Comparison of ENCODE assay signal across 8 mouse cellular contexts in genomic region chr1:138962266-138963101, GRCm38 (mm10). TPM values are rescaled to one million over a fixed set of nuclear protein-coding genes. Genes with fewer than 3 reads are reported as not detected.
DNase-seq lines count a peak whose midpoint lies in the region; ATAC-seq lines count a peak whose summit lies in the region.

No protein-coding gene starts in this region.

- DNase-seq in kidney, postnatal 25 days, result no peak
- DNase-seq in NIH3T3 (ENCODE audit: low read depth), result peak; percentile 54
- no peak for DNase-seq in urinary bladder, postnatal 10 days (ENCODE audit: low spot score)
- DNase-seq in left cerebral cortex, postnatal 4 days, result no peak

- no peaks in the 10 kb centered on the region for H3K27me3 ChIP-seq in kidney, embryonic 16.5 days (ENCODE audit: insufficient read depth, low read length)
- no peaks in the 10 kb centered on the region for H3K27me3 ChIP-seq in forebrain, embryonic 13.5 days
- H3K27me3 ChIP-seq in liver, embryonic 12.5 days (replicated peaks), result no peaks in the 10 kb centered on the region
- H3K27me3 ChIP-seq in stomach, embryonic 16.5 days (ENCODE audit: control insufficient read depth, insufficient read depth, low read length), result no peaks in the 10 kb centered on the region

- ATAC-seq in kidney, embryonic 16.5 days (ENCODE audit: low FRiP score, low TSS enrichment), result no peak
- ATAC-seq in forebrain, embryonic 13.5 days, result no peak
- no peak for ATAC-seq in liver, embryonic 12.5 days
- ATAC-seq in stomach, embryonic 16.5 days (ENCODE audit: insufficient read depth, low FRiP score), result peak; percentile 14; the same call in 1 of the 2 replicates

- H3K27ac ChIP-seq in kidney, embryonic 16.5 days (ENCODE audit: low read length), result peak overlapping the region; percentile 92
- H3K27ac ChIP-seq in forebrain, embryonic 13.5 days, result no peak overlapping the region
- no peak overlapping the region for H3K27ac ChIP-seq in liver, embryonic 12.5 days
- peak overlapping the region; percentile 94 for H3K27ac ChIP-seq in stomach, embryonic 16.5 days (ENCODE audit: low read length)

- no peaks in the 10 kb centered on the region for H3K9me3 ChIP-seq in kidney, embryonic 16.5 days (ENCODE audit: low read length)
- no peaks in the 10 kb centered on the region for H3K9me3 ChIP-seq in forebrain, embryonic 13.5 days (replicated peaks)
- H3K9me3 ChIP-seq in liver, embryonic 12.5 days (replicated peaks), result no peaks in the 10 kb centered on the region
- no peaks in the 10 kb centered on the region for H3K9me3 ChIP-seq in stomach, embryonic 16.5 days (replicated peaks; ENCODE audit: control insufficient read depth, low read length)

- H3K4me2 ChIP-seq in kidney, embryonic 16.5 days (replicated peaks; ENCODE audit: low read depth, low read length), result peak overlapping the region; percentile 74
- H3K4me2 ChIP-seq in forebrain, embryonic 13.5 days, result peak overlapping the region; percentile 78
- H3K4me2 ChIP-seq in liver, embryonic 12.5 days, result peak overlapping the region; percentile 84
- peak overlapping the region; percentile 73 for H3K4me2 ChIP-seq in stomach, embryonic 16.5 days (ENCODE audit: low read depth, low read length)

- WGBS in kidney, embryonic 16.5 days, result 37% methylated on average over 9 of the region's 9 CpGs
- 58% methylated on average over 9 of the region's 9 CpGs for WGBS in forebrain, embryonic 13.5 days
- 49% methylated on average over 9 of the region's 9 CpGs for WGBS in liver, embryonic 12.5 days (ENCODE audit: insufficient replicate concordance)
- 36% methylated on average over 9 of the region's 9 CpGs for WGBS in stomach, embryonic 16.5 days

- intact Hi-C loops in left cerebral cortex, postnatal 4 days (cut with DNase I), result no loop called here

- H3K9ac ChIP-seq in kidney, embryonic 16.5 days (replicated peaks; ENCODE audit: low read length), result peak overlapping the region; percentile 6; the same call in 1 of the 2 replicates
- H3K9ac ChIP-seq in forebrain, embryonic 13.5 days, result peak overlapping the region; percentile 93; the same call in 1 of the 2 replicates
- H3K9ac ChIP-seq in liver, embryonic 12.5 days, result peak overlapping the region; percentile 84
- peak overlapping the region; percentile 97 for H3K9ac ChIP-seq in stomach, embryonic 16.5 days (ENCODE audit: low read length)

- H3K36me3 ChIP-seq in kidney, embryonic 16.5 days (ENCODE audit: insufficient read depth, low read length), result no peaks in the 10 kb centered on the region
- 0 out of 2 replicates have a peak, but pooled peaks cover 3% of the 10 kb centered on the region for H3K36me3 ChIP-seq in forebrain, embryonic 13.5 days (ENCODE audit: poor library complexity, severe bottlenecking)
- H3K36me3 ChIP-seq in liver, embryonic 12.5 days, result peaks cover 9% of the 10 kb centered on the region; the same call in 1 of the 2 replicates
- H3K36me3 ChIP-seq in stomach, embryonic 16.5 days (ENCODE audit: control insufficient read depth, insufficient read depth, low read length), result no peaks in the 10 kb centered on the region

- H3K4me1 ChIP-seq in kidney, embryonic 16.5 days (ENCODE audit: insufficient read depth, low read length), result peaks cover 11% of the 10 kb centered on the region; the same call in 1 of the 2 replicates
- 0 out of 2 replicates have a peak, but pooled peaks cover 5% of the 10 kb centered on the region for H3K4me1 ChIP-seq in forebrain, embryonic 13.5 days
- peaks cover 26% of the 10 kb centered on the region for H3K4me1 ChIP-seq in liver, embryonic 12.5 days
- peaks cover 6% of the 10 kb centered on the region for H3K4me1 ChIP-seq in stomach, embryonic 16.5 days (ENCODE audit: control insufficient read depth, insufficient read depth, low read length)

- peak overlapping the region; percentile 81 for H3K4me3 ChIP-seq in kidney, embryonic 16.5 days (ENCODE audit: low read length)
- H3K4me3 ChIP-seq in forebrain, embryonic 13.5 days, result peak overlapping the region; percentile 86
- peak overlapping the region; percentile 89 for H3K4me3 ChIP-seq in liver, embryonic 12.5 days
- H3K4me3 ChIP-seq in stomach, embryonic 16.5 days (replicated peaks; ENCODE audit: low read length), result peak overlapping the region; percentile 77

RNA-seq across cellular contexts. Expression of gene Dennd1b, which starts 0.8 kb away (rescaled TPM):
- 7.6 and 8.6 TPM in 2 replicates for polyA plus RNA-seq in kidney, embryonic 16.5 days (2015; fragmentation: Nextera tagmentation; extraction: Ambion mirVana)
- polyA plus RNA-seq in forebrain, embryonic 13.5 days (2015; fragmentation: Nextera tagmentation; extraction: Ambion mirVana), result 9.4 and 10.4 TPM in 2 replicates
- 4.7 and 5.1 TPM in 2 replicates for polyA plus RNA-seq in liver, embryonic 12.5 days (2016; fragmentation: Nextera tagmentation; extraction: Ambion mirVana)
- polyA plus RNA-seq in stomach, embryonic 16.5 days (2015; fragmentation: Nextera tagmentation; extraction: Ambion mirVana), result 5.7 and 7.1 TPM in 2 replicates
- 10 to 100 TPM; 18.9 to 20.0 TPM for total RNA-seq in left cerebral cortex, postnatal 4 days (2021)

Comparison
In these comparisons a context has a peak if more than half of its experiments do, and no peak if none do; other contexts are left out.
1. H3K27ac ChIP-seq: peak in kidney, embryonic 16.5 days (single experiment) and stomach, embryonic 16.5 days (single experiment); none in forebrain, embryonic 13.5 days (single experiment) and liver, embryonic 12.5 days (single experiment).
2. H3K9ac ChIP-seq: peak in every context shown above with its lines; median percentile 97 in stomach, embryonic 16.5 days; 93 in forebrain, embryonic 13.5 days; 84 in liver, embryonic 12.5 days; 6 in kidney, embryonic 16.5 days.
3. Peak in every context shown above with its lines, with median percentiles within 50 percentile points of each other: H3K4me2 ChIP-seq and H3K4me3 ChIP-seq.